Mouse (Mus musculus) forebrain, embryonic 16.5 days (tissue): ENCODE measurements around the gene Traf5. TPM values are rescaled to one million over a fixed set of nuclear protein-coding genes. Genes with fewer than 3 reads are reported as not detected.

Experiments
- ATAC-seq: fragments of 200-750 bp; cut with Nextera tagmentation; 2 replicates; pipeline ENCODE4 v1.8.0; 2017; ENCODE audit warnings: mild to moderate bottlenecking, moderate library complexity
- H3K27ac ChIP-seq: fragments of 300-500 bp; sonication (generic); 2 replicates; pipeline ENCODE4 v1.5.1; 2014; ENCODE audit warnings: low read length, control low read depth
- H3K27me3 ChIP-seq: fragments of 300-500 bp; sonication (generic); replicated peaks from 2 replicates; pipeline ENCODE4 v1.6.1; 2014; ENCODE audit warnings: low read length; ENCODE audit not compliant: control insufficient read depth, insufficient read depth
- H3K36me3 ChIP-seq: fragments of 300-500 bp; sonication (generic); 2 replicates; pipeline ENCODE4 v1.6.1; 2014; ENCODE audit not compliant: control insufficient read depth, insufficient read depth
- H3K4me1 ChIP-seq: fragments of 300-500 bp; sonication (generic); replicated peaks from 2 replicates; pipeline ENCODE4 v1.6.1; 2014; ENCODE audit warnings: low read length; ENCODE audit not compliant: control insufficient read depth, insufficient read depth
- H3K4me2 ChIP-seq: fragments of 300-500 bp; sonication (generic); 2 replicates; pipeline ENCODE4 v1.6.1; 2014; ENCODE audit warnings: mild to moderate bottlenecking, low read length, control low read depth
- H3K4me3 ChIP-seq: fragments of 300-500 bp; sonication (generic); replicated peaks from 2 replicates; pipeline ENCODE4 v1.5.1; 2014; ENCODE audit warnings: mild to moderate bottlenecking, low read length, control low read depth
- H3K9ac ChIP-seq: fragments of 300-500 bp; sonication (generic); replicated peaks from 2 replicates; pipeline ENCODE4 v1.6.1; 2014; ENCODE audit warnings: low read depth, low read length, control low read depth
- H3K9me3 ChIP-seq: fragments of 300-500 bp; sonication (generic); 2 replicates; pipeline ENCODE4 v1.6.1; 2016; ENCODE audit warnings: low read length; ENCODE audit not compliant: control insufficient read depth
- WGBS: fragments of 180-500 bp; shearing (Covaris S2); extraction: QIAGEN DNeasy Blood & Tissue Kit; methylation state at CpG from one replicate; pipeline ENCODE4 v1.1.7; 2014; 5-methylcytosine and 5-hydroxymethylcytosine counted together
- polyA plus RNA-seq: library from polyadenylated mRNA; unstranded; fragments of >200 nt; fragmentation: Nextera tagmentation; extraction: Ambion mirVana; gene quantifications from 2 replicates; pipeline ENCODE4 v1.2.1, GENCODE M21; 2015

Gene Traf5
- polyA plus RNA-seq, 1 experiment from 2014 or later: 3.1 TPM

DNA sequence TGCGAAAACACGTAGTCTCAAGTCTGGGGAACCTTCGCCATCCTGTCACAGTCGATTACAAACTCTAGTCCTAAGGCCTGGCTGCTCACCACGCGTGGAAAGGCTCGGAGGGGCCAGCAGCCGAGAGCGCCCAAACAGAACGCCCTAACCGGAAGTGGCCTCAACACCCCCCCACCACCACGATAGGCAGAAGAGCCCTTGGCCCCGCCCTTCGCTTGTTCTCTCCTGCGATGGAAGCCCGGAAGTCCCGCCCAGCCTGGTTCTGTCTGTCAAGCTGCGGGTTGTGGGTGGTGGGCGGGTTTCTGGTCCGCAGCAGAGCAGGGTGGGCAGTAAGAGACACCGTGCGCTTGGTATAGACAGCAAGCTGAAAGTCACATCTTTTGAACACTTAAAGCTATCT is 102.4 kb downstream of the Traf5 start:
- Histone ChIP-seq H3K27me3 (no peaks in the 10 kb centered on the region), H3K4me2 (peak overlapping the region; percentile 92), H3K27ac (peak overlapping the region; percentile 68), H3K4me3 (peak overlapping the region; percentile 60), H3K9me3 (no peaks in the 10 kb centered on the region), H3K9ac (peak overlapping the region; percentile 73), H3K36me3 (no peaks in the 10 kb centered on the region), H3K4me1 (peaks cover 4% of the 10 kb centered on the region; the same call in 1 of the 2 replicates)
- under 1% methylated on average over 22 of the region's 22 CpGs for WGBS
- ATAC-seq: peak; percentile 99

DNA sequence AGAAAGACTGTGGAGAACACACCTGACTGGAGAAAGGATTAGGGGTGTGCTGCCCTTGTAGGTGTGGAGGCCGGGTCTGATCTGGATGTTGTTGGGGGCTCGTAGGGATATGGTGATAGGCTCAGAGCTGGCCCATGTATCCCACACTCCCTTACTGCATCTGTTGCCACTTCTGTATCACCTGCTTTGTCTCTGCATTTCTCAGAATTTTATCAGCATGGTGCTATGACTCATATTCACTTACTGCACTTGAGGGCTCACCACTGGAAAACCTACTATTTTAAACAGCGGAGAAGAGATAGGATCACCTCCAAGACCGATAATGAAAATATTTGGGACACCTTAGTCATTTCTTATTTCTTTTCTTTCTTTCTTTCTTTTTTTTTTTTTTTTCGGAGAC is 103.3 kb downstream of the Traf5 start:
- no peak overlapping the region for H3K4me3 ChIP-seq

GRCm38 (mm10) chr1:191988646-191989045 is 103.7 kb downstream of the Traf5 start:
- Histone ChIP-seq H3K36me3 (no peaks in the 10 kb centered on the region), H3K27ac (no peak overlapping the region), H3K27me3 (no peaks in the 10 kb centered on the region), H3K4me1 (peaks cover 4% of the 10 kb centered on the region; the same call in 1 of the 2 replicates), H3K4me3 (no peak overlapping the region), H3K4me2 (no peak overlapping the region), H3K9ac (no peak overlapping the region), H3K9me3 (no peaks in the 10 kb centered on the region)
- ATAC-seq: no peak
- 94% methylated on average over 3 of the region's 3 CpGs for WGBS

More for the DNA sequence above, 103.3 kb downstream of the Traf5 start:
- H3K9me3 ChIP-seq: no peaks in the 10 kb centered on the region
- H3K27ac ChIP-seq: no peak overlapping the region
- no peak overlapping the region for H3K9ac ChIP-seq
- H3K27me3 ChIP-seq: no peaks in the 10 kb centered on the region
- peak overlapping the region; percentile 92 for H3K4me2 ChIP-seq
- WGBS: 89% methylated on average over 5 of the region's 5 CpGs
- no peak for ATAC-seq
- H3K4me1 ChIP-seq: peaks cover 4% of the 10 kb centered on the region; the same call in 1 of the 2 replicates
- H3K36me3 ChIP-seq: no peaks in the 10 kb centered on the region

- WGBS: 62% methylated on average over 5 of the region's 5 CpGs
- no peaks in the 10 kb centered on the region for H3K27me3 ChIP-seq
- H3K9ac ChIP-seq: no peak overlapping the region
- H3K27ac ChIP-seq: no peak overlapping the region
- peaks cover 4% of the 10 kb centered on the region; the same call in 1 of the 2 replicates for H3K4me1 ChIP-seq
- no peak overlapping the region for H3K4me3 ChIP-seq
- ATAC-seq: no peak
- H3K9me3 ChIP-seq: no peaks in the 10 kb centered on the region
- no peak overlapping the region for H3K4me2 ChIP-seq
- no peaks in the 10 kb centered on the region for H3K36me3 ChIP-seq
These were observed 104.9 kb downstream of the Traf5 start for GRCm38 (mm10) chr1:191987481-191987769.

DNA sequence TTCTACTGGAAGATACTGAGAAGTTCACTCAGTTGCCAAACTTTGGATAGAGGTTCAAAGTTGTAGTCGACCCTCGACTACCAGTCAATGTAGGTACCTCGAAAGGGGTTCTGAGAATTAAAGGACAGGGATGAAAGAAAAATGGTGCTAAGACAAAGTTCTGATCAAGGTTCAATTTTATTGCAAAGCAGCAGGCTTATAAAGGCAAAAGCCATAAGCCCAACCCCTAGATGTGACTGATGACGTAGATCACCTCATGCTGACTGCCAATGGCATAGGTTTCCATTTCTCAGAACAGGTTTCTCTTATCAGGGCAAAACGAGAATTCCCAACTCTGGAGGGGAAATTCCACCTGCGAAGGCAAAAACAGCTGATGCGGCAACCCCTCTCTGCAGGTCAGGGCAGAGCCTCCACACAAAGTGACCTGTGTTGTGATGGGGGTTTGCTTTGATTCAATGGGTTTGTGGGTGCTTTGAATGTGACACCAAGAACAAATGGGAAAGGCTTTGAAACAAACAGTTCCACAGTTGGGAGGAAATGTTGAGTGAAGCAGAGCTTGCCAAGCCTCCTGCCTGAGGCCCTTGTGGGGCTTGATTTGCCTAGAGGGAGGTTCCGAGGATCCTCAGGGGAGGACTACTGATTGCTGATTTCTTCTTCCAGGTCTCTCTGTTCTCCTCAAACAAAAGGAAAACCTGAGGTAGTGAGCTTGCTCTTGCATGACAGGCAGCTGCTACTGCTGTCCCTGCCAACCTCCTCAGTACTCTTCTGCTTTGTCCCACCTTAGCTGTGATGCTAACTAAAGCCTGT is 105.5 kb downstream of the Traf5 start:
- Histone ChIP-seq H3K36me3 (no peaks in the 10 kb centered on the region), H3K9me3 (no peaks in the 10 kb centered on the region), H3K27ac (no peak overlapping the region), H3K9ac (no peak overlapping the region), H3K27me3 (no peaks in the 10 kb centered on the region), H3K4me1 (peaks cover 4% of the 10 kb centered on the region; the same call in 1 of the 2 replicates), H3K4me3 (no peak overlapping the region), H3K4me2 (no peak overlapping the region)
- no peak for ATAC-seq
- WGBS: 82% methylated on average over 8 of the region's 8 CpGs

GRCm38 (mm10) chr1:191981426-191982102 is 110.8 kb downstream of the Traf5 start:
- no peaks in the 10 kb centered on the region for H3K27me3 ChIP-seq
- peak; percentile 74 for ATAC-seq
- 17% methylated on average over 6 of the region's 6 CpGs for WGBS
- no peak overlapping the region for H3K9ac ChIP-seq
- H3K27ac ChIP-seq: no peak overlapping the region
- no peaks in the 10 kb centered on the region for H3K36me3 ChIP-seq
- H3K4me3 ChIP-seq: no peak overlapping the region
- no peaks in the 10 kb centered on the region for H3K9me3 ChIP-seq
- no peak overlapping the region for H3K4me2 ChIP-seq
- H3K4me1 ChIP-seq: peaks cover 20% of the 10 kb centered on the region

DNA sequence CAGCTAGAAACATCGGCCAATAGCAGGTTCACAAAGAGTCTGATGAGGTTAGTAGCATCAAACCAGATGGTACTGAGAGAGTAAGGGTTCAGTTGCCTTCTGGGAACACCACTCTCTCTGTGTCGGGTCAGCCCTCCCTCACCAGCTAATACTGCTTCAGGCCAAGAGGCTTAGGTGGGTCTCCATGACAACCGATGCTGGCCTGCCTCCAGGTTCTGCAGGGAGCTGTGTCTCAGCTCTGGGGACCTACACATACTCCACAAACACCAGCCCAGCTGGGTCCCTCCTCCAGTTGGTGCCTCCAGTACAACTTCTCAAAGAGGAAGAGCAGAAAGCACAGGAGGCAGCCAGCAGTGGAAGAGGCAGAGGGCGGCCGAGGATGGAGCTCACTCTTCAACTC is 115.2 kb downstream of the Traf5 start, which contains the start of gene Rd3:
TSS of gene Rd3 (plus strand) at position 184 of the 400 bp plus-strand sequence.
- Histone ChIP-seq H3K36me3 (no peaks in the 10 kb centered on the region), H3K27me3 (no peaks in the 10 kb centered on the region), H3K4me2 (no peak within 1 kb of the TSS), H3K4me3 (no peak within 1 kb of the TSS), H3K9me3 (no peaks in the 10 kb centered on the region), H3K27ac (no peak within 1 kb of the TSS), H3K9ac (no peak within 1 kb of the TSS), H3K4me1 (peaks cover 20% of the 10 kb centered on the region)
- peak; percentile 85 for ATAC-seq
- 24% methylated on average over 5 of the region's 5 CpGs for WGBS

DNA sequence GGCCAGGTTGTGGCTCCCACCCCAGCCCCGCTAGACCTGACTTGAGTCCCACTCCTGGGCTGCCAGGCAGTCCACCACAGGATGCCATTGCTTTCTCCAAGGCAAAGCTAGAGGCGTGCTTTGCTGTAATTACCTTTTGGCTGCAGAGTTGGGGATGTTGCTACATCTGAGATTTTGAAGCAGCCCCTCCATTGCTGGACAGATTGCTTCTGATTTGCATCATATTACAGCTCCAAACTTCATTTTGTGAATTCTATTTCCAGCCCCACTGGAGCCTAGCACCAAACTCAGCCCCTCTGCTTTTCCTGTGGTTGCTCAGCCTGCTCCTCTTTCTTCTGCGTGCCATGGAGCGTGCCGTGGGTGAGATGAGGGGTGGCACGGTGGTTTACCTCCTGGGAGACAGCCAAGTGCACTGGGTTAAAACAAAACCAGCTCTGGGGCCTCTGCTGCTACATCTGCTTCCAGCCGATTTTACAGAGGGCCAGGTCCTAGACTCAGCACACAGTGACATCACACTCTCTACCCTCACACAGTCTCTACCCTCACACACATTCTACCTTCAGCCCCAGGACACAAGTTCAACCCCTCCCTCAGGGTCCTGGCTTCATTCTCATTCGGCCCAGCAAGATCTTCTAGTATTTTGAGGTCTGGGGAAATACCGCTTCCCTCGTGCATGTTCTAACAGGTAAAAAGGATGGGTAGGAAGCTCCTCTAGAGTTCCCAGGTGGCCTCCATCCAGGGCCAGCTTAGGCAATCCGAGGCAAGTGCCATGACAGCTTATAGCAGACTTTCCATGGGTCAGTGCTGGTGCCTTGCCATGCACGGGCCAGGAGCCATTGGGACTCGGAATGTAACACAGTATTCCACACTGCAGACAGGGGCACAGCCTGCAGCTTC is 117.6 kb downstream of the Traf5 start:
- no peaks in the 10 kb centered on the region for H3K9me3 ChIP-seq
- ATAC-seq: no peak
- no peak overlapping the region for H3K4me2 ChIP-seq
- H3K4me3 ChIP-seq: no peak overlapping the region
- no peak overlapping the region for H3K9ac ChIP-seq
- no peaks in the 10 kb centered on the region for H3K36me3 ChIP-seq
- peaks cover 11% of the 10 kb centered on the region for H3K4me1 ChIP-seq
- H3K27me3 ChIP-seq: no peaks in the 10 kb centered on the region
- H3K27ac ChIP-seq: no peak overlapping the region
- WGBS: 54% methylated on average over 13 of the region's 13 CpGs

DNA sequence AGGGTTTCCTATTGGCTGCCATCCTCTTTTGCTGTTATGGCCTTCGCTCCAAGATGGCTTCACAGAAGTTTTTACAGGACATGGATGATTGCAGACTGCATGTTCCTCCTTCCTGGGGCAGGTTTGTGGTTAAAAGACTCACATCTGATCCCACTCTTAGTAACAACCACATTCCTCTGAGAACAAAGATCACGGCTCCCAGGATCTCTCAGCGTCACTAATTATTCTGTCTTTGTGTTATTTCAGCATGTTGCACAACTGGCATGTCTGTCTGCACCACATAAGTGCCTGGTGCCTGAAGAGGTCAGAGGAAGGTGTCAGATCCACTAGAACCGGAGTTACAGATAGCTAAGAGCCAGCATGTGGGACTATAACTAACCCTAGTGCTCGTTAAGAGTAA is 122.4 kb downstream of the Traf5 start:
- no peaks in the 10 kb centered on the region for H3K27me3 ChIP-seq
- WGBS: 57% methylated on average over 5 of the region's 5 CpGs
- H3K9ac ChIP-seq: no peak overlapping the region
- H3K4me1 ChIP-seq: 0 out of 2 replicates have a peak, but pooled peaks cover 2% of the 10 kb centered on the region
- no peak overlapping the region for H3K4me3 ChIP-seq
- H3K4me2 ChIP-seq: no peak overlapping the region
- H3K27ac ChIP-seq: no peak overlapping the region
- ATAC-seq: no peak
- H3K9me3 ChIP-seq: no peaks in the 10 kb centered on the region
- no peaks in the 10 kb centered on the region for H3K36me3 ChIP-seq
